22 mouse cellular contexts compared by ENCODE assay signal in genomic region chr3:52073959-52074358, GRCm38 (mm10).
"Had no signal": no experiment of that assay in that cellular context is flagged by ENCODE, and none has a peak within 500 bp of the region (broad histone marks: within the 10 kb centered on the region; RNA-seq: fewer than 3 reads in every experiment).

No protein-coding gene starts in this region.

- H3K36me3 ChIP-seq: limb, embryonic 12.5 days; limb, embryonic 15.5 days; midbrain, embryonic 13.5 days; stomach, embryonic 15.5 days had no signal

- H3K27me3 ChIP-seq: limb, embryonic 12.5 days; limb, embryonic 15.5 days; midbrain, embryonic 13.5 days; stomach, embryonic 15.5 days had no signal

- H3K9ac ChIP-seq: limb, embryonic 12.5 days; limb, embryonic 15.5 days; liver, embryonic 14.5 days; liver, postnatal 0 days; lung, embryonic 14.5 days; midbrain, embryonic 13.5 days; stomach, embryonic 15.5 days had no signal

- ATAC-seq: liver, postnatal 0 days; lung, postnatal 0 days; midbrain, embryonic 16.5 days had no signal

- H3K27ac ChIP-seq: kidney, postnatal 0 days; layer of hippocampus, adult 2 months; limb, embryonic 12.5 days; limb, embryonic 15.5 days; liver, embryonic 14.5 days; macrophage; midbrain, embryonic 13.5 days; stomach, embryonic 15.5 days had no signal

- H3K4me2 ChIP-seq: limb, embryonic 12.5 days; limb, embryonic 15.5 days; liver, embryonic 11.5 days; lung, embryonic 14.5 days; midbrain, embryonic 13.5 days; stomach, embryonic 15.5 days had no signal

- DNase-seq: kidney, adult 2 months; kidney, postnatal 25 days; layer of hippocampus, adult 9-11 months; liver, postnatal 0 days; lung, embryonic 14.5 days; retina, postnatal 1 day; right cerebral cortex, postnatal 25 days; spleen, adult 18-20 months; thymus, adult 2 months; thymus, postnatal 14 days; thymus, postnatal 4 days had no signal

- H3K4me3 ChIP-seq: layer of hippocampus, adult 2 months; limb, embryonic 12.5 days; limb, embryonic 15.5 days; midbrain, embryonic 13.5 days; stomach, embryonic 15.5 days had no signal

- H3K9me3 ChIP-seq: limb, embryonic 12.5 days; limb, embryonic 15.5 days; midbrain, embryonic 13.5 days; stomach, embryonic 15.5 days had no signal
